Mouse (Mus musculus): ENCODE data around the gene Styk1.

- TF ChIP-seq CTCF (conservative IDR thresholded peaks at IDR 0.05; ENCODE audit: low read length), result no peak
- no peak for TF ChIP-seq POU5F1 (IDR thresholded peaks at IDR 0.05; ENCODE audit: borderline replicate concordance, low read length)
Measured at GRCm38 (mm10) chr6:131369866-131370616, 16.6 kb upstream of the Styk1 start.
